ENCODE assay signal across 28 mouse cellular contexts in the genomic region with DNA sequence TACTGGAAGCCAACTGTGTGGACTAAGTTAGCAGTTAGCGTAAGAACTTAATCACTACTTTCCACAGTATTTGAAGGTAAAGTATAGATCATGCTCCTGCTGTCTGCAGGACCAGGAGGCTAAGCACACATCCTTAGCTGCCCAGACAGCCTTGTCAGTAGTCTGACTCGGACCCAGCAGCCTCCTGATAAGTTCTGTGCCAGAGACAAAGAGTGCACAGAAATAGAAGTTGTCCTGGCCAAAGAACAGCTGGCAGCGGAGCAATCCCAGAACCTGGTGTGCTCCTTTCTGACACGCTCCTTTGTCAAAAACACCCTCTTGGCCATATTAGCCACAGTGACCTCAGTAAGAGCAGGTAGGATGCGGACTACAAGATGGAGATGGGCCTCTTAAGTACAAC. TPM values are rescaled to one million over a fixed set of nuclear protein-coding genes. Genes with fewer than 3 reads are reported as not detected.
DNase-seq lines count a peak whose midpoint lies in the region; ATAC-seq lines count a peak whose summit lies in the region.
"Had no signal": no experiment of that assay in that cellular context is flagged by ENCODE, and none has a peak within 500 bp of the region (broad histone marks: within the 10 kb centered on the region; RNA-seq: fewer than 3 reads in every experiment).

No protein-coding gene starts in this region.

- H3K4me3 ChIP-seq in heart, embryonic 15.5 days: no peak overlapping the region
- H3K4me3 ChIP-seq in midbrain, embryonic 13.5 days (replicated peaks): no peak overlapping the region
- H3K4me3 ChIP-seq in liver, embryonic 12.5 days: no peak overlapping the region
- H3K4me3 ChIP-seq: embryonic facial prominence, embryonic 15.5 days; forebrain, embryonic 15.5 days; hindbrain, embryonic 15.5 days; left cerebral cortex, adult 2 months; liver, embryonic 13.5 days; midbrain, embryonic 12.5 days; neural tube, embryonic 12.5 days had no signal

- no peak overlapping the region for H3K4me2 ChIP-seq in heart, embryonic 15.5 days
- no peak overlapping the region for H3K4me2 ChIP-seq in midbrain, embryonic 13.5 days (replicated peaks)
- no peak overlapping the region for H3K4me2 ChIP-seq in liver, embryonic 12.5 days
- H3K4me2 ChIP-seq: embryonic facial prominence, embryonic 15.5 days; forebrain, embryonic 15.5 days; hindbrain, embryonic 15.5 days; liver, embryonic 13.5 days; midbrain, embryonic 12.5 days; neural tube, embryonic 12.5 days had no signal

- peak overlapping the region; percentile 85 for H3K27ac ChIP-seq in heart, embryonic 15.5 days
- H3K27ac ChIP-seq in midbrain, embryonic 13.5 days: no peak overlapping the region
- H3K27ac ChIP-seq in liver, embryonic 12.5 days: no peak overlapping the region
- H3K27ac ChIP-seq: embryonic facial prominence, embryonic 15.5 days; forebrain, embryonic 15.5 days; hindbrain, embryonic 15.5 days; left cerebral cortex, adult 2 months; liver, embryonic 13.5 days; midbrain, embryonic 12.5 days; neural tube, embryonic 12.5 days; stomach, postnatal 0 days had no signal

- no peak overlapping the region for H3K9ac ChIP-seq in heart, embryonic 15.5 days
- H3K9ac ChIP-seq in midbrain, embryonic 13.5 days (replicated peaks): no peak overlapping the region
- no peak overlapping the region for H3K9ac ChIP-seq in liver, embryonic 12.5 days
- H3K9ac ChIP-seq: embryonic facial prominence, embryonic 15.5 days; forebrain, embryonic 15.5 days; hindbrain, embryonic 15.5 days; liver, embryonic 13.5 days; midbrain, embryonic 12.5 days; neural tube, embryonic 12.5 days had no signal

- DNase-seq in heart, adult 9 months (ENCODE audit: low spot score in 2 of 2): peak; percentile 50 to 69
- peak; percentile 32 to 50 for DNase-seq in heart, postnatal 36 days
- DNase-seq in cerebellum, postnatal 14 days: no peak
- no peak for DNase-seq in thymus, postnatal 25 days
- DNase-seq: adrenal gland, postnatal 10 days; B cell, adult 2 months; cerebellum, adult 2 months; gastrocnemius, postnatal 14 days; kidney, adult 2 months; kidney, postnatal 10 days; left cerebral cortex, postnatal 4 days; liver, embryonic 13.5 days; lung, adult 2 months; lung, postnatal 14 days; right cerebral cortex, postnatal 14 days; thymus, adult 2 months had no signal

- intact Hi-C loops in heart, postnatal 36 days (cut with DNase I): no loop called here

- no peaks in the 10 kb centered on the region for H3K9me3 ChIP-seq in heart, embryonic 15.5 days (replicated peaks)
- no peaks in the 10 kb centered on the region for H3K9me3 ChIP-seq in midbrain, embryonic 13.5 days
- no peaks in the 10 kb centered on the region for H3K9me3 ChIP-seq in liver, embryonic 12.5 days (replicated peaks)
- H3K9me3 ChIP-seq: embryonic facial prominence, embryonic 15.5 days; forebrain, embryonic 15.5 days; G1E; hindbrain, embryonic 15.5 days; liver, embryonic 13.5 days; midbrain, embryonic 12.5 days; neural tube, embryonic 12.5 days had no signal

- ATAC-seq in heart, embryonic 15.5 days (replicated peaks; ENCODE audit: insufficient number of reproducible peaks, insufficient read depth, low FRiP score, low read depth): peak; percentile 87
- no peak for ATAC-seq in midbrain, embryonic 13.5 days
- no peak for ATAC-seq in liver, embryonic 12.5 days
- ATAC-seq: forebrain, embryonic 15.5 days had no signal

- peaks cover 9% of the 10 kb centered on the region; the same call in 1 of the 2 replicates for H3K36me3 ChIP-seq in heart, embryonic 15.5 days
- peaks cover 41% of the 10 kb centered on the region for H3K36me3 ChIP-seq in midbrain, embryonic 13.5 days
- peaks cover 12% of the 10 kb centered on the region for H3K36me3 ChIP-seq in liver, embryonic 12.5 days
- H3K36me3 ChIP-seq: midbrain, embryonic 12.5 days had no signal

- 35% methylated on average over 5 of the region's 5 CpGs for WGBS in heart, embryonic 15.5 days
- 86% methylated on average over 5 of the region's 5 CpGs for WGBS in midbrain, embryonic 13.5 days
- 74% methylated on average over 5 of the region's 5 CpGs for WGBS in liver, embryonic 12.5 days (ENCODE audit: insufficient replicate concordance)

- peaks cover 33% of the 10 kb centered on the region for H3K4me1 ChIP-seq in heart, embryonic 15.5 days (replicated peaks)
- H3K4me1 ChIP-seq in midbrain, embryonic 13.5 days (replicated peaks): no peaks in the 10 kb centered on the region
- no peaks in the 10 kb centered on the region for H3K4me1 ChIP-seq in liver, embryonic 12.5 days
- H3K4me1 ChIP-seq: embryonic facial prominence, embryonic 15.5 days; forebrain, embryonic 15.5 days; hindbrain, embryonic 15.5 days; liver, embryonic 13.5 days; midbrain, embryonic 12.5 days; neural tube, embryonic 12.5 days had no signal

- H3K27me3 ChIP-seq in heart, embryonic 15.5 days: no peaks in the 10 kb centered on the region
- H3K27me3 ChIP-seq in midbrain, embryonic 13.5 days: no peaks in the 10 kb centered on the region
- H3K27me3 ChIP-seq in liver, embryonic 12.5 days (replicated peaks): no peaks in the 10 kb centered on the region
- H3K27me3 ChIP-seq: CH12.LX; embryonic facial prominence, embryonic 15.5 days; forebrain, embryonic 15.5 days; hindbrain, embryonic 15.5 days; liver, embryonic 13.5 days; midbrain, embryonic 12.5 days; neural tube, embryonic 12.5 days had no signal

RNA-seq across cellular contexts. Expression of a gene that starts 49.1 kb away (rescaled TPM):
- polyA plus RNA-seq in heart, embryonic 15.5 days (2015; fragmentation: Nextera tagmentation; extraction: Ambion mirVana): 9.2 and 13.9 TPM in 2 replicates
- total RNA-seq in heart, postnatal 36 days (2021): 1 to 10 TPM; 8.5 to 9.5 TPM
- 28.0 and 29.6 TPM in 2 replicates for polyA plus RNA-seq in midbrain, embryonic 13.5 days (2015; fragmentation: Nextera tagmentation; extraction: Ambion mirVana)
- 3.1 and 3.5 TPM in 2 replicates for polyA plus RNA-seq in liver, embryonic 12.5 days (2016; fragmentation: Nextera tagmentation; extraction: Ambion mirVana)

Comparison
In these comparisons a context has a peak if more than half of its experiments do, and no peak if none do; other contexts are left out.
1. DNase-seq: peak in heart, adult 9 months (2 of 2) and heart, postnatal 36 days (2 of 2); none in cerebellum, postnatal 14 days (0 of 2) and thymus, postnatal 25 days (single experiment).